Mouse (Mus musculus): ENCODE results near the gene Crybg3. TPM values are rescaled to one million over a fixed set of nuclear protein-coding genes. Genes with fewer than 3 reads are reported as not detected.

Crybg3 gene
- polyA plus RNA-seq, 1 experiment: 0.03 TPM

DNA sequence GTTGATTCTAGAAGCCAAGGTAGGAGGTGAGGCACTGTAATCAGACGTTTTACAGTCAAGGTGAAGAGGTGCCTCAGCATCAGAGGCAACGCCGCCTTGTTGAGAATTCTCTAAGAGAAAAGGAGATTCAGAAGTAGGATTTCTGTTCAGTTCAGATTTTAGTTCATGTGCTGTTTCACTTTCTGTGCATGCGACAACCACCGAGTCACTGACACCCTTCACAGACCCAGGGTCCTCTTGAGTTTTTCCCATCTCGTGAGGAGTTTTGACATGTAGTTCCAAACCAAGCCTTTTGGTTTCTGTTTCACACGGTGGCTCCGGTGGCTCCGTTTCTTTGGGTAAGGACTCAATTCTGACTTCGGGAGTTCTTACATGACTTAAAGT is 41.9 kb downstream of the Crybg3 start:
- no peak for TF ChIP-seq GATA1 (IDR thresholded peaks at IDR 0.05; ENCODE audit: low read length)

DNA sequence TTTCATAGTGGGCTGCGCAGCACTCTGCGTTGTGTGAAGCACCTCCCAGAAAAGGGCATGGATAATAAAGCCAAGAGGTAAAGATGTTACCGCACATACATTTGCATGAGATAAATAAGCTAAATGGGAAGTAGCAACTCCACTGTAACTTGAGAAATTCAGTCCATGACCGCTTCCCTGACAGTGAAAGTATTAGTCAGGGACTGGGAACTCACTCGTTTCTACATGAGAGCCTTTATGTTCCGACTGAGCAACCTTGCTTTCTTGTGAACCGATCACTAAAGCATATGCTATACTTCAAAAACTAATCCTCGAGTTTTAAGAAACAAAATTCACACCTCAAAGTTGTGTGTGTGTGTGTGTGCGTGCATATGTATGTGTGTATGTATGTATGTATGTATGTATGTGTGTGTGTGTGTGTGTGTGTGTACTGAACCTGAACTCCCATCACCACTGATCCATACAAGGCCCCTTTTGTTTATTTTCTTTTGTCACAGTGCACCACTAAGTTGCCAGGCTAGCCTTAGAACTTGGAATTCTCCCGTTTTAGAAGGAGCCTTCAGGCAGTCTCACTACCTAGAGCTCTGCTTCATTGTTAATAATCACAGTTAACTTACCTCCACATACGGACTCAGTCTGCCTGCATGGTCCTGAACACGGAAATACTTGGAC is 47.2 kb downstream of the Crybg3 start:
- no peak for TF ChIP-seq GATA1 (IDR thresholded peaks at IDR 0.05; ENCODE audit: low read length)

DNA sequence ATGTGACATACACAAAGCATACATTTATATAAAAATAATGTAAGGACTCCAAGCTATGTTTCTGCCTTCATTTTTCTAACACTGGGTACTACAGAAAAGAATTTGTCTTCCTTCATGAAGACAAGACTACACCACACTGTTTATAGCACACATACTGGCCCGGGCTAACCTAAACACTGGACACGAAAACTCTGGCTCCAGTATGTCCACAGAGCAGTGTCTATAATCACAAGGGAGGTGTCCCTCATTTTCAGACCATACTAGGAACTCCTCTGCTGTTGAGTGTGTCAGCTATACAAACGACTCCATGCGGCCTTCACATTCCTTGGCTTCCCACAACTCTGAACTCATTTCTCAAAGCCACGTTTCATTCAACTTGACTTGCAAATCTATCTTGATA is 49.3 kb downstream of the Crybg3 start:
- TF ChIP-seq GATA1 (IDR thresholded peaks at IDR 0.05; ENCODE audit: low read length): no peak

DNA sequence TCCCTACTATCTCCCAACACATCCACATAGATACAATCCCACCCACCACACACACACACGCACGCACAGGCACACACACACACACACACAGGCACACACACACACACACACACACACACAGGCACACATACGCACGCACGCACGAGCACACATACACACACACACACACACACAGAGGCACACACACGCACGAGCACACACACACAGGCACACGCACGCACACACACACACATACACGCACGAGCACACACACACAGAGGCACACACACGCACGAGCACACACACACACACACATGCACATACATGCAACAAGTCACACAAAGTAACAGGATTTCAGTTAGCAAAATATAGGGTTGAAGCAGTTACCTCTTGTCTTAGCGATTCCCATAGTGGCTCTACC is 51.1 kb downstream of the Crybg3 start:
- no peak for TF ChIP-seq GATA1 (IDR thresholded peaks at IDR 0.05; ENCODE audit: low read length)

DNA sequence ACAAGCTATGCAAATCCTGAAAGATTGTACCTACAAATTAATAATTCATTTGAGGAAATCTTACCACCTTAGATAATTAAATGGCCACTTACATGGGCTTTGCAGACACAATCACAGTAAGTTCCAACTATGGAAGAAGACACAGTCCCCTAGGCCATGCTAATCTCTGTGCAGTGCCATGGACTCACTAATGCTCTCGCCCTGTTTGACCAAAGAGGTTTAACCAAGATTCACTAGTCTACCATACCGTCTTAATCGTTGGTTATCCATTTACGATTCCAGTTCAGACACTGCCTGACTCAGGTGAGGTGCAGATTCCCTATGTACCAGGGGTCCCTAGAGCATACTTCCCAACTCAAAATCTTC is 52.2 kb downstream of the Crybg3 start:
- no peak for TF ChIP-seq GATA1 (IDR thresholded peaks at IDR 0.05; ENCODE audit: low read length)

DNA sequence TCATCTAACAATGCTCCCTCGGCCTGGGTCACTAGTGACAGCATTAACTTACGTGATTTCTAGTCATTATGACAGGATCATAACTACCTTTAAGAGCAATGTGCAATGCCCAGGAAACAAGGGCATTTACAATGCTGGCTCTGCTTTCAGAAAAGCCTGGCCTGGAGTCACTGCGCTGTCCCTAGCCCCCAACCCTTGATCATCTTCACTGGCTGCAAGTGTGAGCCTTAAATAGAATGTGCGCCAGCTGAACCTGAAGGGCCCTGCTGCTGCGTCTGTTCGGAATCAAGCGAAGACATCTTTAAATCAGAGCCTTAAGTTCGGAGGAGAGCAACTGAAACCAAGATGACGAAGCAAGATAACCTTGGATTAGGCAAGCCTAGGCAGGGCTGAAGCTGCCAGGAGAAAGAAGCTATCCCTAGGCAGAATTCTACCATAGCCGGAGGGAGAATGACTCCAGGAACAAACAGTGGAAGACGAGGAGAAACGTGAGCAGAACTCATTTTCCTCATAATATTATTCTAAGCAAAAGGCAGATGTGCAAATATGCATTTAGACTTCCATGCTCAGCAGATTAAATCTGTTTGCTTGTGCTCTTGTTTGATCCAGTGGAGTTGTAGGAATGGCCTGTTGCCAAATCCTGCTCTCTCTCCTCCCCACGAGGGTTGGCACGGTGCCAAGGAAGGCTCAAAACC is 52.7 kb downstream of the Crybg3 start:
- no peak for TF ChIP-seq GATA1 (IDR thresholded peaks at IDR 0.05; ENCODE audit: low read length)

DNA sequence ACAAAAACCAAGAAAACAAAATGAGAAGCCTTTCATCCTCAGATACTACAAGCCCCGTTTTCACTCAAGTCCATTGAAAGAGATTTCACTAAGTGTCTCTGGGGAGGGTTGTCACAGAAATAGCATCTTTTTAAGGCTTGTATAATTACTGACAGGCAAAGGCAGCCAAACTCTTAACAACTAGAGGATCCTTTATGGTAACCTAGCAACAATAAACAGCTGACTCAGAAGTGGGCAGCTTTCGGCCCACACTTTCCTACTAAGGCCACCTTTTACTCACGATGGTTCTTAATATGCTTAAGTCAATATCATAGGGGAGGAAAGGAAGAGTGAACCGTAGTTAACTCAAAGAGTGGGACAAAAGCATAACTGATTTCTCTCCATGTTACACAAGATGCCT is 53.3 kb downstream of the Crybg3 start:
- no peak for TF ChIP-seq GATA1 (IDR thresholded peaks at IDR 0.05; ENCODE audit: low read length)

DNA sequence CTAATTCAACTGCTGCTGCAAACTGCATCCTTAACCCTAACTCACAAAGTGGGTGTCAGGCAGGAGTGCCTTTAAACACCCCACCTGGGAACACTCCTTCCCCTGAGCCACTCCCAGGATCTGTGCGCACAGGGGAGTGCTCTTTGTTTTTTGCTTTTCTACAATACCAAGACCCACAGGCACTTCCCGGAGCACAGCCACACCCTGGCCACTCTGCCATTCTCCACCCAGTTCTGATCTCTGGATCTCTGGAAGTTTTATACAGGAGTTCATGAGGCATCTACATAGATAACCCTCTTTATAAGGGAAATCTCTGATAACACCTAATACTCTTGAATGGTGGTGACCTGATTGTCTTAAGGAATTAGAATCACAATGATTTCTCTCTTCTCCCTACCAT is 55.4 kb downstream of the Crybg3 start:
- TF ChIP-seq GATA1 (IDR thresholded peaks at IDR 0.05; ENCODE audit: low read length): no peak

DNA sequence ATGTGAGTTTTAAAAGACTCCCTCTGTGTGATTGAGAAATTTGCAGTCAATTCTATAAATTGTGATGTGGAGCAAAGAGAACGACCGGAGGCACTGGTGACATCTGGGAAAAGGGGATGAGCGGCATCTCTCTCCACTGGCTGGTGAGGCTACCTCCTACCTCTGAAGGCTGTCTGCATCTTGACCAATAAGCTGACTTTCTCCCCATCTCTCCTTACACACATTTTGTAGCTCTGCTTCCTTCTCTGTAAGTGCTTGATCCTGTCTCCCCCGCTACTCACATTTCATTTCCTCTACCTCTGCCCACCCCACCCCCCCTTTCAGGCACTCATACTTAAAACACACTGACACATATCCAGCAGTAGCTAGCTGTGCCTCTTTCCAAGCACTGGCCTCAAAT is 59.4 kb downstream of the Crybg3 start:
- no peak for TF ChIP-seq GATA1 (IDR thresholded peaks at IDR 0.05; ENCODE audit: low read length)

DNA sequence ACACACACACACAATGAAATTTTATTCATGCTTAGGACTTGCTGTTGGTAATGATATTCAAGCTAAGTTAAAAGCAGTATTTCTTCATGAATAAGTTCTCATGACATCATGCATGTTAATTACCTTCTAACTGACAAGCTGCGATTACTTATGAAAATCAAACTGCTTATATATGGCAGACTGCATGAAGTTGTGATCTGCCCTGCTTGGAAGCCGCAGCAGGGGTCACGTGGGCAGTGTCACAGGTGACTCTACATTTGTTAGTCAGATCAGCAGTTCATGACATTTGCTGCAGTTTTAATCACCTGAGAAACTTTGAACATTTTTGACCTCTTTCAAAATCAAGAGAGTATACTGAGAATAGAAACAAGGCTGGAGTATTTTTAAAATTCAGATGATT is 59.8 kb downstream of the Crybg3 start:
- no peak for TF ChIP-seq GATA1 (IDR thresholded peaks at IDR 0.05; ENCODE audit: low read length)

DNA sequence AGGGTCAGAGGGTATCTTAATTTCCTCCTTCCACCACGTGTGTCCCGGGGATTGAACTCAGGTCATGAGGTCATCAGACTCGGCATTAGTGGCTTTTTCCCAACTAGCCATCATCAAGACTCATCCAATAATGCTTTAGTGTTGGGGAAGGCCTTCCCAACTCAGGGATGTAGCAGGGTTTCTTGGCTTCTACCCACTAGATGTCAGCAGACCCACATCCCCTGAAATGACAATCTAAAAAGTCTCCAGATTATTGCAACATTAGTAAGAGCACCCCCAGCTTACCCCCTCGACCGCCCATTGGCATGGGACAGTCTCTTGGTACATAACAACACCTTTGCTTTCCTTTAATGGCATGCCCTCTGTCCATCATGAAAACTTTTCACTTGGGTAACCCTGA is 65.1 kb downstream of the Crybg3 start:
- no peak for TF ChIP-seq GATA1 (IDR thresholded peaks at IDR 0.05; ENCODE audit: low read length)

DNA sequence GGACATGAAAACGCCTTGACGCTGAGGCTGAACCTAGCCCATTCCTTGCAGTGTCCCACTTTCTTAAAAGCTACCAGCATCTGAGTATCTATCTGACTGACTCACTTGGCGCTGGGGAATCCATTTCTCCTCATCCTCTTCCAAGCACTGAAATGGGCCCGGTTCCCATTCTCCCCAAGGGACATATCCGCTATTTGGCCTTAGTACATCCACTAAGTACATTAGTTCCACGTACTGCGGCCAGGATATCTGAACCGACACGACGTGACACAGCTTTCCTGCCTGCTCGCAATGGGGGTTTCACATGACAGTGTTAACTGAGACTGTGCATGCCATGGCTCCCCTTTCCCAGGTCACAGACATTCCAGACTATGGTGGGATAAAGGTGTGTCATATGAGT is 66.4 kb downstream of the Crybg3 start:
- TF ChIP-seq GATA1 (IDR thresholded peaks at IDR 0.05; ENCODE audit: low read length): no peak

DNA sequence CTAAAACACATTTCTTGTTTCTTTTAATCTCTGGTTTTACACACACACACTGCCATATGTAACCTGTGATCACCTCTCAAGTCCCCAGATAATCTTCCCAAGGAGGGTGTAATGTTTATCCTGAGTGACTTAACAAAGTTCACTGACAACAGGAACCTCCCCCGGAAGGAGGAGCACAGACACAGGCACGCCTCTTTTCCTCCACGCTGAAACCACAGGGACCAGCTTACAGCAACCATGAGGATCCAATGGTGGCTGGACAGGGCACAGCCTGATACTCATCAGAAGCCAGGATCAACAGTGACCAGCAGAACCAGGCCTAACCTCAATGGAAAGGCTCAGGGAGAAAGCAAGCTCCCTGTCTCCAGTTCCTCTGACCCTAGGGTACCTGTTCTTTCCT is 68.2 kb downstream of the Crybg3 start:
- no peak for TF ChIP-seq GATA1 (IDR thresholded peaks at IDR 0.05; ENCODE audit: low read length)

DNA sequence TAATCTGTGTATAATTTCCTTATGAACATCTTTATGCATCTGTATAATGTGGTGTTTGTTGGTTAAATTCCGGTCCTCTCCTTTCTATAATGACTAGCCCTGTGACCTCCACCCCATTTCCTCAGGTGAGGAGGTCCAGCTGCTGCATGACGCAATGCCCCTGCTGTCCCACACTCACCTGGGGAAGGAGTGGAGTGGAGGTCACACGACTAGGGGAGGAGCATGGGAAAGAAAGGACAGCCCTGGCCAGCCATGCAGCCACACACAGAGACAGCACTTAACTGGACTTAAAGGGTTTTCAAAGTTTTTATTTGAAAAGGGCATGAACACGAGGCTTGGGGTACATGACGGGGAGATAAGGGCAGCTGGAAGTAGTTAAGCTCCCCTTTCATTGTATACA is 69.5 kb downstream of the Crybg3 start:
- no peak for TF ChIP-seq GATA1 (IDR thresholded peaks at IDR 0.05; ENCODE audit: low read length)

DNA sequence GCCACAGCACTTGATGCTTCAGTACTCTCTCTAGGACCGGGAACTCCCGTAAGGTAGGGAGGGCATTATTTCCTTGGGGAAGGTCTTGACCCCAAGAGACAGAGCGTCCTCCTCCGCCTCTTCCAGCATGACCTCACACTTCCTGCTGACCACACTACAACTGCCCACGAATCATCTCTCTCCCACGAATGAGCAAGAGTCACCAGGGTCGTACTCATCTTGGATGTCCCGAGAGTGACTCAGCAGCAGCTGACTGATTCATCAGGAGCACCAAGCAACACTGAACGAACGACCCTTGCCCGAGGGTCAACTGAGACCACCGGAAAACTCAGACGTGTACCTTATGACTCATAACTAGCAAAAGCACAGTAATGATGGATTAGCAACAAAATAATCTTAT is 71.2 kb downstream of the Crybg3 start:
- TF ChIP-seq GATA1 (IDR thresholded peaks at IDR 0.05; ENCODE audit: low read length): no peak

DNA sequence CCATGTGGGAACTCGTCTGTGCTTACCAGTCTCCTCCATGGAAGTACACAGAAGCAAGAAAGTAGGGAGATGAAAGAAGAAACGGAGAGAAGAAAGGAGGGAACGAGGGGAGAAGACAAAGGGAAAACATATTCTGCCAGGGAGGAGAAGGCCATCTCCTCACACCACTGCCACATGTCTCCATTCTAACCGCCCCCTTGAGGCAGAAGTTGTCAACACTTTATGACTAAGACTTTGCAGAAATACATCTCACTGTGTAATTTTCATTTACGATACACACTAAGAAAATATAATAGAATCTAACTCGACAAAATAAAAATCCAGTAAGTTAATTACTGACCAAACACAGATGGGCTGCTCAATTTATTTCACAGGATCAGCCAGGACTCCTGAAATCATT is 73.8 kb downstream of the Crybg3 start:
- no peak for TF ChIP-seq GATA1 (IDR thresholded peaks at IDR 0.05; ENCODE audit: low read length)

DNA sequence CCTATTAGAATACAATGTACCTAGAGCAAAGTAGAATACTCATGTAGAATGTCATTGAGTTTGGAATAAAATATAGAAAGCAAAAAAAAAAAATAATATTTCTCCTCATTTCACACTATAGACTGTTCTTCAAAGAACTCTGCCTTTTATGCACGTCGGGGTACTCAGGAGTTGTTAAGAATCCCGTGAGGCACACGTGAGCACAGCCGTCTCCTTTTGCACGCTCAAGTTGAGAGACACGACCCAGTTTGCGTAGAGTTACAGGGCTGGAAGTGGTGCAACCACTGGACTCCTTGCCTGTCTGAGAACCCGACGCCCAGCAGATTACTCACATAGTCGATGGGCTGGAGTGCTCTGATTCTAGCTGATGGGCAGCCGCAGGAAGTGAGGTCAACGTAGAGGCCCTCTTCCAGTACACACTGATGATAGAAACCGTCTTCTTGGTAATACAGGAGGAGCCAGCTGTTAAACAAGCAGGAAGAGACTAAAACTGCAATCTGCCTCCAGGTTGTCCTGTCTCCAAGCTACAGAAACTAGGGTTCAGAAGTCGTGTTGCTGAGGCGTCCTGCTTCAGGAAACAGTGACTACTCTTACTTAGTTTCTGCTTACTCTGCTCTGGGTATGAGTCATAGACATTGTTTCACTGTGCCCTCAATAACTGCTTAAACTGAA is 78.9 kb downstream of the Crybg3 start:
- TF ChIP-seq GATA1 (IDR thresholded peaks at IDR 0.05; ENCODE audit: low read length): no peak

All from G1E-ER4 (cell line).